8 mouse cellular contexts compared by ENCODE assay signal in genomic region chr3:145627830-145628229, GRCm38 (mm10). TPM values are rescaled to one million over a fixed set of nuclear protein-coding genes. Genes with fewer than 3 reads are reported as not detected.
A peak's percentile ranks its signal among the peaks of the same experiment; 100 is the strongest.
DNase-seq lines count a peak whose midpoint lies in the region; ATAC-seq and TF ChIP-seq lines count a peak whose summit lies in the region.

No protein-coding gene starts in this region.

- WGBS in intestine, postnatal 0 days = 82% methylated on average over 3 of the region's 3 CpGs
- WGBS in intestine, embryonic 15.5 days = 94% methylated on average over 3 of the region's 3 CpGs
- 84% methylated on average over 3 of the region's 3 CpGs for whole genome bisulfite sequencing in lung, adult 2 months

- TF ChIP-seq POLR2A in lung, adult 2 months (IDR thresholded peaks at IDR 0.05; ENCODE audit: borderline replicate concordance, extremely low read depth, low read depth, low read length) = no peak

- no peaks in the 10 kb centered on the region for H3K27me3 ChIP-seq in intestine, postnatal 0 days (replicated peaks; ENCODE audit: control insufficient read depth, insufficient read depth, low read length)
- no peaks in the 10 kb centered on the region for H3K27me3 ChIP-seq in intestine, embryonic 15.5 days (replicated peaks)

- in situ Hi-C loops in ES-E14 (cut with MboI; ENCODE audit: low sequenced_read_pairs in 2 of 2, unreplicated experiment in 2 of 2) = no loop called here

- intact Hi-C loops in left cerebral cortex, postnatal 4 days (cut with DNase I) = no loop called here

- H3K27ac ChIP-seq in intestine, postnatal 0 days (ENCODE audit: low read depth, low read length) = no peak overlapping the region
- H3K27ac ChIP-seq in intestine, embryonic 15.5 days = no peak overlapping the region
- H3K27ac ChIP-seq in ES-E14 (ENCODE audit: insufficient read depth, low read depth, low read length, poor library complexity, severe bottlenecking) = no peak overlapping the region

- H3K9me3 ChIP-seq in intestine, postnatal 0 days (ENCODE audit: control insufficient read depth) = no peaks in the 10 kb centered on the region
- no peaks in the 10 kb centered on the region for H3K9me3 ChIP-seq in intestine, embryonic 15.5 days
- no peaks in the 10 kb centered on the region for H3K9me3 ChIP-seq in ES-E14 (ENCODE audit: control insufficient read depth, insufficient read depth, low read depth, low read length)

- no peak overlapping the region for H3K4me3 ChIP-seq in intestine, postnatal 0 days (ENCODE audit: low read depth, low read length)
- H3K4me3 ChIP-seq in intestine, embryonic 15.5 days (replicated peaks) = no peak overlapping the region
- H3K4me3 ChIP-seq in ES-E14 (ENCODE audit: insufficient read depth in 1 of 2, low read depth in 1 of 2, low read length in 2 of 2, poor library complexity in 1 of 2, severe bottlenecking in 1 of 2) = no peak overlapping the region
- H3K4me3 ChIP-seq in lung, adult 2 months (replicated peaks; ENCODE audit: extremely low read depth, low read depth, low read length) = no peak overlapping the region

- ATAC-seq in intestine, postnatal 0 days = no peak
- ATAC-seq in intestine, embryonic 15.5 days = no peak
- ATAC-seq in erythroid progenitor cell, adult 5-6 weeks (replicated peaks; ENCODE audit: low FRiP score, poor library complexity, severe bottlenecking) = no peak

- DNase-seq in ES-E14 (ENCODE audit: low read depth, low spot score) = no peak
- peak; percentile 71 for DNase-seq in embryo, embryonic 10.5 days (ENCODE audit: low spot score)
- DNase-seq in lung, adult 2 months = no peak
- DNase-seq in ovary, adult 18-20 months (ENCODE audit: low spot score) = no peak
- DNase-seq in left cerebral cortex, postnatal 4 days = no peak

- H3K4me1 ChIP-seq in intestine, postnatal 0 days (replicated peaks; ENCODE audit: control insufficient read depth, insufficient read depth, low read length) = peaks cover 3% of the 10 kb centered on the region; the same call in 1 of the 2 replicates
- H3K4me1 ChIP-seq in intestine, embryonic 15.5 days (replicated peaks) = peaks cover 9% of the 10 kb centered on the region
- H3K4me1 ChIP-seq in ES-E14 (ENCODE audit: control insufficient read depth in 2 of 2, insufficient read depth in 2 of 2, low read length in 2 of 2, poor library complexity in 1 of 2) = peaks cover 0 to 9% of the 10 kb centered on the region in 2 experiments; a peak in 2 of 4 replicates
- no peaks in the 10 kb centered on the region; the same call in 1 of the 2 replicates for H3K4me1 ChIP-seq in lung, adult 2 months (ENCODE audit: control insufficient read depth, insufficient read depth, low read length)

- no peak overlapping the region for H3K9ac ChIP-seq in intestine, postnatal 0 days (ENCODE audit: low read depth, low read length)
- H3K9ac ChIP-seq in intestine, embryonic 15.5 days = no peak overlapping the region
- H3K9ac ChIP-seq in ES-E14 (ENCODE audit: insufficient read depth, low read depth, low read length, poor library complexity, severe bottlenecking) = no peak overlapping the region

- no peaks in the 10 kb centered on the region for H3K36me3 ChIP-seq in intestine, postnatal 0 days (ENCODE audit: control insufficient read depth, insufficient read depth)
- no peaks in the 10 kb centered on the region for H3K36me3 ChIP-seq in intestine, embryonic 15.5 days
- no peaks in the 10 kb centered on the region for H3K36me3 ChIP-seq in ES-E14 (ENCODE audit: control insufficient read depth, insufficient read depth, low read length, poor library complexity, severe bottlenecking)

- H3K4me2 ChIP-seq in intestine, postnatal 0 days (replicated peaks; ENCODE audit: low read depth) = no peak overlapping the region
- H3K4me2 ChIP-seq in intestine, embryonic 15.5 days (replicated peaks) = no peak overlapping the region

- TF ChIP-seq CTCF in intestine, postnatal 0 days (IDR thresholded peaks at IDR 0.05; ENCODE audit: low read depth) = peak; percentile 80
- TF ChIP-seq CTCF in lung, adult 2 months (IDR thresholded peaks at IDR 0.05; ENCODE audit: insufficient read depth, low read length) = peak; percentile 68

TF ChIP-seq in ES-E14, 5 proteins besides CTCF, POLR2A, EP300 and RAD21:
- TF ChIP-seq ZNF384 (IDR thresholded peaks at IDR 0.05; ENCODE audit: low read depth, low read length) = no peak
- TF ChIP-seq CHD2 (IDR thresholded peaks at IDR 0.05; ENCODE audit: low read depth, low read length) = no peak
- peak; percentile 40; the same call in 1 of the 2 replicates for TF ChIP-seq ZC3H11A (IDR thresholded peaks at IDR 0.05; ENCODE audit: borderline replicate concordance, low read depth, low read length)
- no peak for TF ChIP-seq MAFK (IDR thresholded peaks at IDR 0.05; ENCODE audit: insufficient read depth, low read depth, low read length)

RNA-seq across cellular contexts. Expression of gene Ccn1, which starts 22.0 kb away (rescaled TPM):
- 33.1 and 37.0 TPM in 2 replicates for polyA plus RNA-seq in intestine, postnatal 0 days (2015; fragmentation: Nextera tagmentation; extraction: Ambion mirVana)
- 48.0 and 50.4 TPM in 2 replicates for polyA plus RNA-seq in intestine, embryonic 15.5 days (2015; fragmentation: Nextera tagmentation; extraction: Ambion mirVana)
- 117 and 191 TPM in 2 replicates for total RNA-seq in ES-E14 (2012; rRNA removed)
- 79.9 and 102 TPM in 2 replicates for polyA plus RNA-seq in lung, adult 2 months (2012; rRNA removed)
- total RNA-seq in erythroid progenitor cell, adult 5-6 weeks (2015; ENCODE audit: low replicate concordance) = not detected in 2 replicates
- total RNA-seq in erythroid progenitor cell, adult 5-6 weeks (2017; ENCODE audit: low replicate concordance) = not detected in 2 replicates
- total RNA-seq in left cerebral cortex, postnatal 4 days (2021) = 1 to 10 TPM; 6.3 to 6.5 TPM

RNA-seq across cellular contexts. Expression of gene Znhit6, which starts 51.8 kb away (rescaled TPM):
- polyA plus RNA-seq in intestine, postnatal 0 days (2015; fragmentation: Nextera tagmentation; extraction: Ambion mirVana) = 13.1 and 15.9 TPM in 2 replicates
- 32.1 and 33.7 TPM in 2 replicates for polyA plus RNA-seq in intestine, embryonic 15.5 days (2015; fragmentation: Nextera tagmentation; extraction: Ambion mirVana)
- total RNA-seq in ES-E14 (2012; rRNA removed) = 30.1 and 56.8 TPM in 2 replicates
- polyA plus RNA-seq in lung, adult 2 months (2012; rRNA removed) = 1.8 and 4.2 TPM in 2 replicates
- 4.7 and 6.7 TPM in 2 replicates for total RNA-seq in erythroid progenitor cell, adult 5-6 weeks (2015; ENCODE audit: low replicate concordance)
- total RNA-seq in erythroid progenitor cell, adult 5-6 weeks (2017; ENCODE audit: low replicate concordance) = 0.23 and 6.5 TPM in 2 replicates
- 10 to 100 TPM; 28.1 to 30.9 TPM for total RNA-seq in left cerebral cortex, postnatal 4 days (2021)

Comparison
In these comparisons a context has a peak if more than half of its experiments do, and no peak if none do; other contexts are left out.
1. RNA of gene Ccn1, which starts 22.0 kb away (total RNA-seq): 117 to 191 TPM in ES-E14; 6.3 to 6.5 TPM in left cerebral cortex, postnatal 4 days and not detected in erythroid progenitor cell, adult 5-6 weeks; every median in the first group is over 10 times any median in the second.